Mouse (Mus musculus) urinary bladder, postnatal 4 days (tissue): ENCODE results near the gene Hsph1.

Source experiments
- DNase-seq, 2 experiments: peaks; one replicate each; pipeline ENCODE4 v3.0.0; 2021 to 2022; ENCODE audit warnings: low spot score in 2 of 2

Gene Hsph1

DNA sequence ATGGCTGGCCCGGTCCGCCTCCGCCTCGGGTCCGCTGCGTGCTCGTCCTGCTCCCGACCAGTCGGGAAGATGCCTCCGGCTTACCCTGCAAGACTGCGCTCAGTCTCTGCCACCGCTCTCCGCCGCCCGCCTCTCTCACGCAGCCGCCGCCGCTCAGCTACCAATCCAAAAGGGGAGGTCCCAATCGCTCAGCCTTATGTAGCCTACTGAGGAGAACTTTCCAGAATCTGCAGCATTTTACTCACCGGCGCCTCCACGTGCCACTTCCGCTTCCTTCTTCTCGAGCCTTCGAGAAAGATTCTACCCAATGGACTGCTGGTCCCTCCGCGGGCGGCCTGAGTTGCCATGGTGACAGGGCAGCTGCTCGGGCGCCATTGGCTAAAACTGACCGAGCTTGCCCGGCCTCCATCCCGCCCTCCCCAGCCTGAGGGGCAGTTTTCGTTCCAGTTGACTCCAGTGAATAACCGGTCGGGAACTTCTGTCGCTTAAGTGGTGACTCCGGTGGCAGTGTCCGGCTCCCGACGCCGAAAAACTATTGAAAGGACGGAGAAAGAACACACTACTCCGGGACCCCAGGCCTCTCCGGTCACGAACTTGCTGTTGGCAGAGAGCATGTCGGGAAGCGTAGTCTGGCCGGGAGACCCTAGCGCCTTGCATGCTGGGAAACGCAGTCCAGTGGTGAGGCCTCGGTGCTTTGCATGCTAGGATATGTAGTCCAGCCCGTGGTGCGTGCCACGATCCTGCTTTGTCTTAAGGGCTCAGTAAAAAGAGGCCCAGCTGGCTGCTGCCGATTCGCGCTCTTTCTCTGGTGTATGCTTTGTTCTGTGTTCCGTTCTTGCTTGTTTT lies at the start of gene Hsph1:
TSS of gene Hsph1 (minus strand) at position 302 of the 846 bp plus-strand sequence.
- DNase-seq, result peak; percentile 97 to 98

DNA sequence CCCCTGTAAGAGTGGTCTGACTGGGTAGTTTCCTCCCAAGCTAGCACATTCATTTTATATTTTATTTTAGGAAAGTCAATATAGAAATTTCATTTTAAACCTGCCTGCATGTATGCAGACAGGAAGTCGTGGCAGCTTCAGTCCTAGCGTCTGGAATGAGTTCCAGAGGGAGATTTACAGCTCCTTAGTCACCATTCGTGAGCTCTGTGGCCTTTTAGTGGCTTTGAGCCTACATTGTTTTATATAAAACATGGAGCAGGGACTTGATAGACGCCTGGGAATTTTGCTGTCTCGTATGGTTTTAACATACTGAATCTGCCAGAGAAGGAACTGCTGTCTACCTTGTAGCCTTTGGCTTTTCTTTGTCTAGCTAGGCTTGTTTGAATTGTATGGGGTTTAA lies 44.8 kb upstream of the Hsph1 start:
- no peak for DNase-seq

DNA sequence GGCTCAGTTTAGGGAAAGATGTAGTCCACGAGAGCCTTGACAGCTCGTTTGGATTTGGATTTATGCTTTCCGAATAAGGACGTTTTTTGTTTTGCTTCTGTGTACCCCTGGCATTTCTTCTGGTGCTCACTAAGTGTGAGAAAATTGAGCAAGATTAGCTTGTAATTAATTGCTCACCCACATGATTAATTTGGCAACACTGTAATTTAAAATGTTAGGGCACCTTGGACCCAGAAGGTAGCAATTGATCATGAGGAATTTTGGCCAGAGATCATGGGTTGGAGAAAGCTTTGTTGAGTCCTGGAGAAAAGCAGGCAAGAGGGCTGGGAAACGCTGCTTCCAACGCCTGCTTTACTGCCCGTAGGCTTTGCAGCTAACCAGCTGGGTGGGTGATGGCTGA lies 43.7 kb upstream of the Hsph1 start:
- no peak for DNase-seq

DNA sequence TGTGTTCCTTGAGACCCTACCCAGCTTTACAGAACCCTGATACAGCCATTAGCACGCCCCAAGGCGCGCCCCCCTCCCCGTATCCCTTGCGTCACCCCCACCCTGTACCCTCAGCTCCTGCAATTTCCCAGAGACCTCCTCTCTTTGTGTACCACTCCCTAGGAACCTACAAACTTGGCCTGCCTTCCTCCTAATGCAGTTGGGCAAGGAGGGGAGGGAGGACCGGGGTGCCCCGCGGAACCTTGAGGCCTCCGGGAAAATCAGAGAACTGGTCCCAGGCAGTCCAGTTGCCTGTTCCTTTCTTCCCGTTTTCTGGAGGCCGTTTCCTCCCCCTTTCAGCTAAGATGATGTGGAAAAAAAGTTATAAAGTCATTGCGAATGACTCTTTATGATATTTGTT lies 43.2 kb upstream of the Hsph1 start:
- no peak for DNase-seq

DNA sequence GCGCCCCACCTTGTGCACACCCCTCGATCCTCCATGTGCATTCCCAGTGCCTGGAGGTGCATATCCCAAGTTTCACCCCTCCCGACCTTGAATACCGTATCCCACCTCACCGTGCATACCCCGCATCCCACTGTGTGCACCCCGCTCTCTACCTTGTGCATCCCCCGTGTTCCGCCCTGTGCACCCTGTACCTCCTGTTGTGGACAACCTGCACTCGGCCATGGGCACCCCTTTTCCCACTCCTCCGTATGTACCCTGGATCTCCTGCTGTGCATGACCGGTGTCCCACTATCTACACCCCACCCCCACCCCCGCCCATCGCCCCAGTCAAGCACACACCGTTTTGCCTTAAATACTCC lies 42.8 kb upstream of the Hsph1 start:
- DNase-seq, result no peak

DNA sequence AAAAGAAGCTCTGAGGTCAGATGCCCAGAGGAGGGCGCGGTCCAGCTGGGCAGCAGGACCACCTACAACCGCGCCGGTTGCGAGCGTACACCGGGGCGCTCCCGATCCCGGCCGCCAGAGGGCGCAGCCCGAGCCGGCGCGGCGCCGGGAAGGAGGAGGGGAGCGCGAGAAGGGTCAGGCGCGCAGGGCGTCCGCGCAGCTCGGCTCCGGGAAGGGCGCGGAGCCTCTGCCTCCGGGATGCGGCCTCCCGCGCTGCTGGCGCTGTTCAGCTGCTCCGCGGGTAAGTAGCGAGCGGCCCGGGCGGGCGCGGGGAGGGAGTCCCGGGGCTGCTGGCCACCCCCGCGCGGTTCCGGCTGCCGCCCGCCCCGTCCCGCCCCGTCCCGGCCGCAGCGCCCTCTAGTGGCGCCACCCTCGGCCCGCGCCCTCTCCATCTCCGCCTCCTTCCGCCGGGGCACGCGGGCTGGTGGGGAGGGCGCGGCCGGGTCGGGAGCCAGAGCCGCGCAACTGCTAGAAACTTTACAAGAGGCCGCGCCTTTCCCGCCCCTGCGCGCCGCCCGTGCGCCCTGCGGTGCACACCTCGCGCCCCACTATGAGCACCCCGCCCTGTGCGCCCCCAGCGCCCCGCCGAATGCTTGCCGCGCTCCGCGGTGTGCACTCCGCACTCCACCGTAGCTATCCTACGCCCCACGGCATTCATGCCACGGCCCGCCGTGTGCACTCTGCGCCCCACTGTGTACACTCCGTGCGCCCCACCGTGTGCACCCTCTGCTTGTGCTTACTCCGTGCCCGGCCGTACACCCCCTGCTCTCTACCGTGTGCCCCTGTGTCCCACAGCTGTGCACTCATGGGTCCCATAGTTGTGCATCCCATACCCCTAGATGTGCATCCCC lies 42.2 kb upstream of the Hsph1 start, which contains the start of gene B3glct:
TSS of gene B3glct (plus strand) at position 131 of the 890 bp plus-strand sequence.
- peak; percentile 78 to 86 for DNase-seq

DNA sequence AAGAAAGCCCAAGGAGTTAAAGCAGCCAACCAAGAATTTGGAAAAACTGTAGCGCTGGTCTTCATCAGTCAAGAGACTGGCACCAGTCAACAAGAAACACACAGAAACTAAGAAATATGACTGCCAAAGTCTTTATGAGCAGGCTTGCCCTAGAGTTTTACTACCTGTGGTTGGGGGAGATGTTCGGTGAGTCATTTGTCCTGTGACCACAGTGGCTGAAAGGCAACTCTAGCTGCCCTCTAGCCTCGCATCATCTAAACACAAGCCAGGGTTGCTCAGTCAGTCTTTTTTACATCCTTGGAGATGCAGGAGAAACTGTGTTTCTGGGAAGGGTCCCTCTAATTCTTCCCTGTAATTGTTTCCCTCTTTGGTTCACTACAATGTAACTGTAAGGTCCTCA lies 41.0 kb upstream of the Hsph1 start:
- DNase-seq, result no peak

DNA sequence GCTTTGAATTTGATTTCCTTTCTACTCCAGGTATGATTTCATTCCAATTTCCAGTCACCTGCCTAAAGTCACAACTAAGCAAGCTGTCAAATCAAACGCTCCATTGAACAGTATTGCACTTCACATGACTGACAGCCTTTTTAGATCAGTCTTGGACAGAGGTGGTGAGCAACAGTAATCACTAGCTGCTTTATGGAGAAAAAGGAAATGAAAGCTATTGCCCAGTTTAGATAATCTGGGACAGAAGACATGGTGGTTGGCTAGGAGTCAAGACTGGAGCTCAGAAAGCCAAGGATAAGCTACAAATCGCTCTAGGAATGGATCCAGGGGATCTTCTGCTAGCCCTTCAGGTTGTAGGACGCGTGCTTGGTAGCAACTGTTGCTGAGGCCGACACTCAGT lies 27.2 kb upstream of the Hsph1 start:
- no peak for DNase-seq

DNA sequence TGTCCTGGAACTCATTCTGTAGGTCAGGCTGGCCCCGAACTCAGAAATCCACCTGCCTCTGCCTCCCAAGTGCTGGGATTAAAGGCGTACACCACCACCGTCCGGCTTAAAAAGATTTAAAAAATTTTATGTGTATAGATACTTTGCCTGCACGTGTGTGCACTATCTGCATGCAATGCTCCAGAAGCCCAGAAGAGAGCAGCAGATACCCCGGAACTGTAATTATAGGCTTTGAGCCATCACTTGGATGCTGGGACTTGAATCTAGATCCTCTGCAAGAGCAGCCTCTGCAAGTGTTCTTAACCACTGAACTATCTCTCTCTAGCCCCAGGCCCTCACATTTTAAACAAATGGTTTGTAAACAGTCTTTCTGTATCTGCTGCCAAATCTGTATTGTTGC lies 26.8 kb upstream of the Hsph1 start:
- DNase-seq, result no peak

DNA sequence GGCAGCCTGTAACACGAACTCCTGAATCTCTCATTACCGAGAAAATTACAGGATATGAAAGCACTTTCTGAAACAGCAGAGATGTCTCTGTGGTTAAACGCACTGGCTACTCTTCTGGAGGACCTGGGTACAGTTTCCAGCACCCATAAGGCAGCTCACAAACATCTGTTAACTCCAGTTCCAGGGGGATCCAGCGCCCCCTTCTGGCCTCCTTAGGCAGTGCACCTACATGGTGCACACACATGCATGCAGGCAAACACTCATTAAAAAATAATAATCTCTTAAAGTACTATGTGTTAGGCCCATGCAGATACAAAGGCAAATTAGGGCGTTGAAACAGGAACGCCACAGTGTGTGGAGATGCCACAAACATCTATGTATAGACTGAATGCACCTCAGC lies 25.3 kb upstream of the Hsph1 start:
- no peak for DNase-seq

DNA sequence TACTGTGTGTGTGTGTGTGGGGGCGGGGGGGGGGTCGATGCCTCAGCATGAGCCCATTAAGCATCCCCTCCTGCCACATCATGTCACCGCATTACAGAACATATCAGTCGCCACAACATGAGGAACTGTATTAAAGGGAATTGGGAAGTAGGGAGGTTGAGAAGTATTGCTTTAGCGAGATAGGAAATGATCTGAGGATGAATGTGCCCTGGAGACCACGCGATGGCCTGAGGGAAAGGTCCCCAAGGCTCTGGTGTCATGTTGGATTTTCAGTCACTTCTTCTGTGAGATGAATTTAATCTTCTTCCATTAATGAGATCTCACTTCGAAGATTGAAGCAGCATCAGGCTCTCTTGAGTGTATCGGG lies 23.2 kb upstream of the Hsph1 start:
- no peak for DNase-seq

DNA sequence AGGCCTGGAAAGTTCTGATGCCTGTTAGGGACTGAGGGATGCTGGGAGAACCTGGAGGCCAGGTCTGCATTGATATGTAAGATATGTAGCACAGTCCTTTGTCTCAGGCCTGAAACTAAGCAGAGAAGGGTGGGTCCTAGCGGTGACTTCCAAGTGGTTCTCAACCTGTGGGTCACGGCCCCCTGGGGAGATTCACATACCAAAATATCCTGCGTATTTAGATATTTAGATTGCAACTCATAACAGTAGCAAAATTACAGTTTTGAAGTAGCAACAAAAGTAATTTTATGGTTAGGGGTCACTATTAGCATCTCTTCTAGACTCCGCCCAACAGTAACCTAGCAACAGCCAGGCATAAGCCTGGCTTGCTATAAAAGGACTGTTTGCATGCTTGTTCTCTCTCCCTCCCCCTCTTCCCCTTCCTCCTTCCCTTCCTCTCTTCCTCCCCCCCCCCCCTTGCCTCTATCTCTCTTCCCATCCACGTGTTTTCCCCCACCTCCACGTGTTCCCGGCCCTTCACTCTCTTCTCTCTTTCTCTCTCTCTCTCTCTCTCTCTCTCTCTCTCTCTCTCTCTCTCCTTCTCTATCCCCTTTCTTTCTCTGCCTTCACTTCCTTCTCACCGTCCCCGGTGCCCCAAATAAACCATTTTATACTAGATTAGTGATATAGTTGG lies 22.7 kb upstream of the Hsph1 start:
- DNase-seq, result no peak

DNA sequence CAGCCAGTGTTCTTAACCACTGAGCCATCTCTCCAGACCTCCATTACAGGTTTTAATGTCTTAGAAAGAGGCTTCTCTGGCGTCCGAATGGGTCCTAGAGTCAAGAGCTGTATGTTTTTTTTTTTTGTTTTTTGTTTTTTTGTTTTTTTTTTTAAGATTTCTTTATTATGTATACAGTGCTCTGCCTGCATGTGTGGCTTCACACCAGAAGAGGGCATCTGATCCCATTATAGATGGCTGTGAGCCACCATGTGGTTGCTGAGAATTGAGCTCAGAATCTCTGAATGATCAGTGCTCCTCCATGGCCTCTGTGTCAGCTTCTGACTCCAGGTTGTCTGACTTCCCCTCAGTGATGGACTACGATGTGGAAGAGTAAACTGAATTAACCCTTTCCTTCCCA lies 21.8 kb upstream of the Hsph1 start:
- no peak for DNase-seq

DNA sequence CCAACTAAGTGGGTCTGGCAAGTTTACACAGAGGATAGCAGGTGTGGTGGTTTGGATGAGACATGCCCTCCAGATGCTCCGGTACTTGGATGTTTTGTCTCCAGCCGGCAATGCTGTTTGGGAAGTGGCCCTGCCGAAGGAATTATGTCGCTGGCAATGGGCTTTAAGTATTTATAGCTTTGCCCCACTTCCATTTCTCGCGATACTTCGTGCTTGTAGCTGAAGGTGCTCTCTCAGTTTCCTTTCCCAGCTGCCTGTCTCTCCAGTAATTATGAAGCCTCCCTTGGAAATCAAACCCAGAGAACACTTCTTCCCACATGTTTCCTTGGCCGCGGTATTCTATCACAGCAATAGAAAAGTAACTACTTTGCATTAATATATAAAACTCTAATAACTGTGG lies 19.5 kb upstream of the Hsph1 start:
- no peak for DNase-seq

DNA sequence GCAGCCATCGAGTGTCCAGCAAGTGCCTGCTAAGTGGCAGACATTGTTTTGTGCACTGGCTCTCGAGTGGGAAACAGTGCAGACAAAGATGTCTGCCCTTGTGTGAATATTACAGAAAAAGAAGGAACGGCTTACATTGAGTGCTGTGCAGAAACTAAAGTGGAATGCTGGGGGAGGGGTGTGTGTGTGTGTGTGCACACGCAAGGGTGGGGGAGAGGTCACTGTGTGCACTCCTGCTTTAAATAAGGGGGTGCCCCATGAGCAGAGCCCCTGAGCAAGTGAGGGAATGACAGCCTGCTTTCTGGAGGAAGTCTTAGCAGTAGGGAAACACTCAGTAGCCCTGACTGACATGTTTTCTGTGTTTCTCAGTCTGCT lies 14.0 kb upstream of the Hsph1 start:
- DNase-seq, result no peak

DNA sequence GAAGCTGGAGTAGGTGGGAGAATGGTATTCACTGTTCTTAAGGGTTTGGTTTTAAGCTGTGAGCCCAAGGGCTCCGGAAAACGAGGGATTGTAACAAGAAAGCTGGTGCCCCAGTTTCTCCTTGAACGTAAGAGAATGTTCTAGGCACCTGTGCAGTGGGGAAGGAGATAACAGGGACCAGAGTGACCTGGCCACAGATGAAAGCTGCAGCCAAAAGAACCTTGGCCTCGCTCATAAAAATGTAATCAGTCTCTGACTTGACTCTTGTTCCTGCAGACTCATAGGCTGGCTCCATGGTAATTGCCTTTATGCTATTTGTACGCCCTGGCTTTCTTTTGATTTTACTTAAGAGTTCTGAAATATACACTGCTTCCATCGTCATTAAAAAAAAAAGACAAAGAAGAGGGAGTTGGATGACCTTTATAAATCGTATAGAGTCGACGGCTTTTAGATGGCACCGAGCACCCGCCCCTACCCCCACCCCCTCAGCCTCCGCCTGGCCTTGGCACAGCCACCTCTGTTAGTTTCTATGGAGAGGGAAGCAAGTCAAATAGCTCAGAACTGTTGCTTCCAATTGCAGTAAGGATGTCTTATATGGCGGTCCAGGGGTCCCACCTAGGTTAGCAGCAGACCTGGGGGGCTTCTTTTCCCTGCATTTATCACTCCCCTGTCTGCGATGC lies 13.5 kb upstream of the Hsph1 start:
- no peak for DNase-seq

DNA sequence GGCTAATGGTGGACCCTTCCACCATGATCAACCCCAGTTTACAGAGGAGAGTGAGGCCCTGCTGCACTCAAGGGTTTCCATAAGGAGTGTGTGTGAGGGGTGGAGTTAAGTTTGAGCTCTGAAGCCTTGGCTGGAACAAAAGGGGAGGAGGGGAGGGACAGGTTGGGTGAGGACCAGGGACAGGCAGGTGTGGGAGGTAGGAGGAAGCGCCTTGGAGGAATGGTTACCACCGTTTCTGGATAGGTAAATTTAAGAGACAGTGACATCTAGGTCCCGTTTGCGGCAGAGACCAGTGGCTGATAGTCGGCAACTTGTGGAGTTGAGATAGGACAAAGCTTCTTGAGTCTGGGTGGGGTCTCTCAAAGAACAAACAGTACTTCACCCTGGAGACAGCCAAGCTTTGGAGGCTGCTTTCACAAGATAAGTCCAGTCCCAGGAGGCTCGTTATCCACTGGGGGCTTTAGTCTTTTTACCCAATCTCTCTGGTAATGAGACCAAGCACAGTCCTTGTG lies 12.8 kb upstream of the Hsph1 start:
- peak in 1 of 2 experiments; percentile 24 for DNase-seq

DNA sequence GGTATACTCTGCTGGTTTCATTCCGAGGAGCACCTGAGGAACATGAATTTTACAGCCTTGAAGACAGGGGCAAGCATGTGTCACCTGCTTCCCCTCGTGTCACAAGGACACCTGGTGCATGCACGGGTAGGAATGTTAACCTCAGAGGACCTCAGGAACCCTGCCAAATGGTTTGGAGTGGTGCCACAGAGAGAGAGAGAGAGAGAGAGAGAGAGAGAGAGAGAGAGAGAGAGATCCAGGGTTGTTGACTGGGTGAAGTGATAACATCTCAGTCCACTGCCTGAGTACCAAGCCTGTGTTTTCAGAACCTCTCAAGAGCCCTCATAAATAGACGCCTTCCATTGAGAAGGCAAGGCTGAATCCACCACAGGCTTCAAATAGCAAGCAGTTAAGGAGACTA lies 12.0 kb upstream of the Hsph1 start:
- no peak for DNase-seq

DNA sequence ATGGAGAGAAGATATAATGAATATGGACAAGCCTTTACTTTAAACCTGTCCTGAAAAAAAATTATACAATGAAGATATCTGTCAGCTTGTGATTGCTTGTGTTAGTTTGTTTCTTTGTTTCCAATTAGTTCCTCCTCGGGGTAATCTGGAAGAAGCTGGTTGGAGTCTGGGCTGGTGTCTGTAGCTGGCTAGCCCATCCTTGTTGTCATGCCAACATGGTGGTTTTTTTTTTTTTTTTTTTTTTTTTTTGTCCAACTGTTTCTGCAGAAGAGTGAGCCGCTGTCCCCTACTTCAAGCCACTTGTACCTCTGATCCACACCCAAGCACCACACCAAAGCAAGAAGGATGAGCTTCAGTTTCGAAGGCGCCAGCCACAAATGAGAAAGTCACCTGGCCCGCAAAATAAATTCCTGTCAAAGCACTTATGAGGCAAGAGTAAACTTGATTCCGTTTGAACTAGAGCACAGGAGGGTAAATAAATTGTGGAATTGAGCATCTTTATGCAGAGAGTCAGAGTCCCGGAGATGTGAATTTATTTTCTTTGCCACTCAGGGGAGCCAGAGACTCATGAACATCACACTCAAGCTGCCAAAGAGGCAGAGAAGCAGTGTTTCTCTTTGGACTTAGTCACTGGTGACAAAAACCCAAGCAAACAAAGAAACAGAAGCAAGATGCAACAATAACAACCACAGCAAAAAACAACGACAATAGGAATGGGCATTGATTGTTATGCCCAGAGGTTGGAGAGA lies 11.4 kb upstream of the Hsph1 start:
- no peak for DNase-seq

DNA sequence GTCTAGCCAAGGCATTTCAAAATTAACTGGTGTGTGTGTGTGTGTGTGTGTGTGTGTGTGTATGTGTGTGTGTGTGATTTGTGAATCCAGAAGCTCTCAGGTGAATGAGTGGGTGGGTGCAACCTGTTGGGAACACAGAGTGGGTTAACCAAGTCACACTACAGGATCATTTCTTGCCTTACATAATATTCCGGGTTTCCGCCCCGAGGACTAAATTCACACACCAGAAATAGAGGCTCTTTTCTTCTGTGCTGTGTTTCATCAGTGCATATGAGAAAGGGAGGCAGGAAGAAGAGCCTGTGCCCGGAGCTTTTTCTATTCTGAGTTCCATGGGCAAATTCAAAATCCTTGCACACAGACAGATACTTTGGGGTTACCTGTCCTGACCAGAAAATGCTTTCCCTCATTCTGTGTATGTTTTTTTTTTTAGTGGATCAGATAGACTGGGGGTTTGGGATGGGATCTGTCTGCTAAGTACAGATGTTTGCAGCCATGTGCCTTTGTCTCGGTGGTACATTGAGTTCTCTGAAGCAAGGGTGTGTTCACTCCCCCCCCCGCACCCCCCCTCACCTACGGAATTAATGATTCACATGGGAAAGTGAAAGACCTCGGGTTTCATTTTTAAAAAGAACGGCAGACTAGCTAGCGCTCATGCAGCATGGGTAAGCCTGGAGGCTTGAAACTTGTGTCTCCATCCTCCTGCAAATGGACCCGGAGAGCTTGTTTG lies 6.8 kb upstream of the Hsph1 start:
- DNase-seq, result no peak
